Mouse (Mus musculus) forebrain, embryonic 15.5 days (tissue): ENCODE measurements around the gene H2afx. TPM values are rescaled to one million over a fixed set of nuclear protein-coding genes. Genes with fewer than 3 reads are reported as not detected.
"Not testable (repeated sequence)": the region's sequence is repeated elsewhere in the genome, so short reads cannot be mapped to it uniquely, and the experiment has no call there.

Experiments
- ATAC-seq: fragments of 200-750 bp; cut with Nextera tagmentation; replicated peaks from 2 replicates; pipeline ENCODE4 v1.8.0; 2017; ENCODE audit warnings: mild to moderate bottlenecking, moderate TSS enrichment, moderate library complexity
- H3K27ac ChIP-seq: fragments of 300-500 bp; sonication (generic); replicated peaks from 2 replicates; pipeline ENCODE4 v1.5.1; 2015; ENCODE audit warnings: mild to moderate bottlenecking, inconsistent platforms
- H3K27me3 ChIP-seq: fragments of 300-500 bp; sonication (generic); 2 replicates; pipeline ENCODE4 v1.6.1; 2015; ENCODE audit warnings: inconsistent platforms
- H3K36me3 ChIP-seq: fragments of 300-500 bp; sonication (generic); 2 replicates; pipeline ENCODE4 v1.6.1; 2015; ENCODE audit warnings: mild to moderate bottlenecking, inconsistent platforms
- H3K4me1 ChIP-seq: fragments of 300-500 bp; sonication (generic); 2 replicates; pipeline ENCODE4 v1.6.1; 2015; ENCODE audit warnings: inconsistent platforms
- H3K4me2 ChIP-seq: fragments of 300-500 bp; sonication (generic); replicated peaks from 2 replicates; pipeline ENCODE4 v1.6.1; 2015; ENCODE audit warnings: mild to moderate bottlenecking, inconsistent platforms
- H3K4me3 ChIP-seq: fragments of 300-500 bp; sonication (generic); 2 replicates; pipeline ENCODE4 v1.5.1; 2015; ENCODE audit warnings: mild to moderate bottlenecking, inconsistent platforms
- H3K9ac ChIP-seq: fragments of 300-500 bp; sonication (generic); replicated peaks from 2 replicates; pipeline ENCODE4 v1.6.1; 2015; ENCODE audit warnings: mild to moderate bottlenecking, inconsistent platforms
- H3K9me3 ChIP-seq: fragments of 300-500 bp; sonication (generic); 2 replicates; pipeline ENCODE4 v1.6.1; 2016; ENCODE audit warnings: inconsistent platforms
- WGBS: fragments of 180-500 bp; shearing (Covaris S2); methylation state at CpG from one replicate; pipeline ENCODE4 v1.1.7; 2015; ENCODE audit warnings: mixed read lengths; 5-methylcytosine and 5-hydroxymethylcytosine counted together
- polyA plus RNA-seq: library from polyadenylated mRNA; unstranded; fragments of >200 nt; fragmentation: Nextera tagmentation; extraction: Ambion mirVana; gene quantifications from 2 replicates; pipeline ENCODE4 v1.2.1, GENCODE M21; 2015

Gene H2afx
- polyA plus RNA-seq, 1 experiment from 2014 or later: 232 TPM

DNA sequence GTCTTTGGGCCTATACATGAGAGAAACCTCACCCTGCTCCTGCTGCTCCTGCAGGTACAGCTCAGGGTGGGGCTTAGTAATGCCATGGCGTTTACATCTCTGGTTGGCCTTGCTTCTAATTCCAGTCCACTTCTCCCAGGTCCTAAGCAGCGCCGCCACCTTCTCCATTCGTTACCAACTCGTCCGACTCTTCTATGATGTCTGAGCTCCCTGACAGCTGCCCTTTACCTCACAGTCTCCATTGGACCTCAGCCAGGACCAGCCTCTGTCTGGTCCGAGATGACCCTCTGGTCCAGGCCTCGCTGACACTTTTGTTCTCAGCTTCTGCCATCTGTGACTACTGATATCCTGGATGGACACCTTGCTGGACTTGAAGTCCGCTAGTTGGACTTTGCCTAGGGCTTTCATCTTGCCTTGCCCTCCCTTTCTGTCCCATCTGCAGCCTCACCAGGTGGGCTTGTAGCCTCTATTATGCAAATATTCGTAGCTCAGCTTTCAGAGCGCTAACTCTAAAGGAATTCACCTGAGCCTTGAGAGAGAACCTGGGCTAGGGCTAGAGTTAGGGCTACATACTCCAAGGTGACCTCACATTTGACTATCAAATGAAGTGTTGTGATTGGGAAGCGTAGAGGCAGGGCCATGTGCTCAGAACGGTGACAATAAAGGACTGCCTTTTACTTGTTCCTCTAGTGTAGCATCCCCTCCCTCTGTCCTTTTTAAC lies 1.4 kb upstream of the H2afx start:
- H3K27ac ChIP-seq: no peak overlapping the region
- H3K9ac ChIP-seq: no peak overlapping the region
- H3K4me3 ChIP-seq: no peak overlapping the region
- WGBS: 95% methylated on average over 13 of the region's 13 CpGs
- no peaks in the 10 kb centered on the region for H3K27me3 ChIP-seq
- H3K36me3 ChIP-seq: peaks cover 44% of the 10 kb centered on the region
- ATAC-seq: no peak
- no peak overlapping the region for H3K4me2 ChIP-seq
- H3K4me1 ChIP-seq: peaks cover 26% of the 10 kb centered on the region
- no peaks in the 10 kb centered on the region for H3K9me3 ChIP-seq

DNA sequence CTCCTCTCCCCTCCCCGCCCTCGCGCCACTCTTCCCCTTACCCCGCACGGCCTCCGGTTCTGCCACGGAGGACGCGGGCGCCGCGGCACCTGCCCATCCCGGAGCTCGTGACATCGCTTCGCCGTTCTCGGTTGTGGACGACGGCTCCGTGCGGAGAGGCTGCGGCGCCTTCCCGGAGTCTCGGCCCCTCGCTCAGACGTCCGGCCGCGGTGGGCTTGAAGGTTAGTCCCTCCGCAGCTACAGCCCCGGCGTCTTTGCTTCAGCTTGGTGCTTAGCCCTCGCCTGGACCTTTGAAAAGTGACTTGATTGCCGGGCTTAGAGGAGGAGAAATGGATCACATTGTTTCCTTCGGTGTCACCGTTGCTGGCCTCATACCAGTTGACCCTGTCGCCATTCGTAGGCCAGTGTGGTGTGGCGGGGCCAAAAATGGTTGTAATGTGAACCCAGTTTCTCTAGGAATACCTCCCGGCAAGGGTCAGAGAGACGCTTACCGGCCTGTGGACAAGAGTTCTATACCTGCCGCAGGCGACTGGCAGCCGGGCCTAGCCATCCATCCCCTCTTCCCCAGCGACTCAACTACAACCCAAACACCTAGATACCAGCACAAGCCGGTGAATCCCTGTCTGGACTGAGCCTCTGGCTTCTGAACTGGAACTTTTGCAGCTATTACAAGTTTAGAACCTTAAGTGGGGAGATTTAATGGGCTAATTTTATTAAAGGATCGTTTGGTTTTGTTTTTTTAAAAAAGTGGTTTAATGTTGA lies 1.0 kb downstream of the H2afx start:
- peak overlapping the region; percentile 92 for H3K9ac ChIP-seq
- under 1% methylated on average over 50 of the region's 50 CpGs for WGBS
- H3K4me2 ChIP-seq: peak overlapping the region; percentile 84
- H3K4me3 ChIP-seq: peak overlapping the region; percentile 92
- H3K27me3 ChIP-seq: no peaks in the 10 kb centered on the region
- H3K4me1 ChIP-seq: peaks cover 25% of the 10 kb centered on the region
- no peak; the same call in 1 of the 2 replicates for ATAC-seq
- H3K9me3 ChIP-seq: no peaks in the 10 kb centered on the region
- H3K36me3 ChIP-seq: peaks cover 41% of the 10 kb centered on the region
- H3K27ac ChIP-seq: peak overlapping the region; percentile 93

DNA sequence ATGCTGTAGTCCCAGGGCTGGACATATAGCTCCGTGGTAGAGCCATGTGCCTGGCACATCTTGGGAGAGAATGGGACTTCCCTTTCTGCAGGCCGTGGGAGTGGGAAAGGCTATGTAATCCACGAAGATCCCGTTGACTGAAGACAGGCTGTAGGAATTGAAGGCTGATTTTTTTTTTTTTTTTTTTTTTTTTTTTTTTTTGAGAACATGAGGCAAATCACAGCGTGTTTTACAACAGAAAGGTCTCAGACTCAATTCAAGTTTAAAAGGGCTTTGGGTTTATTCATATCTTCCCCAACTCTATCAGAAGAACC lies 1.6 kb downstream of the H2afx start:
- Histone ChIP-seq H3K27me3 (no peaks in the 10 kb centered on the region), H3K4me3 (peak overlapping the region; percentile 92), H3K4me2 (peak overlapping the region; percentile 84), H3K36me3 (peaks cover 36% of the 10 kb centered on the region), H3K4me1 (peaks cover 25% of the 10 kb centered on the region), H3K27ac (peak overlapping the region; percentile 93; the same call in 1 of the 2 replicates), H3K9me3 (no peaks in the 10 kb centered on the region), H3K9ac (peak overlapping the region; percentile 92)
- no peak for ATAC-seq
- under 1% methylated on average over 5 of the region's 5 CpGs for WGBS

- H3K27ac ChIP-seq, H3K9me3 ChIP-seq, ATAC-seq, H3K27me3 ChIP-seq: not testable (repeated sequence)
- H3K4me3 ChIP-seq: peak overlapping the region; percentile 92
- H3K36me3 ChIP-seq: peaks cover 33% of the 10 kb centered on the region
- peak overlapping the region; percentile 92 for H3K9ac ChIP-seq
- 16% methylated on average over 4 of the region's 4 CpGs for WGBS
- peaks cover 25% of the 10 kb centered on the region for H3K4me1 ChIP-seq
- H3K4me2 ChIP-seq: peak overlapping the region; percentile 84
These were observed 2.0 kb downstream of the H2afx start for GRCm38 (mm10) chr9:44336513-44336912.

- H3K9ac ChIP-seq: peak overlapping the region; percentile 92
- 79% methylated on average over 3 of the region's 3 CpGs for WGBS
- H3K27me3 ChIP-seq: no peaks in the 10 kb centered on the region
- H3K36me3 ChIP-seq: peaks cover 28% of the 10 kb centered on the region
- no peaks in the 10 kb centered on the region for H3K9me3 ChIP-seq
- no peak for ATAC-seq
- peak overlapping the region; percentile 92 for H3K4me3 ChIP-seq
- H3K4me2 ChIP-seq: peak overlapping the region; percentile 84
- peaks cover 25% of the 10 kb centered on the region for H3K4me1 ChIP-seq
- no peak overlapping the region for H3K27ac ChIP-seq
These were observed 2.5 kb downstream of the H2afx start for GRCm38 (mm10) chr9:44336964-44337363.

- no peaks in the 10 kb centered on the region for H3K9me3 ChIP-seq
- no peak for ATAC-seq
These were observed 3.1 kb downstream of the H2afx start for GRCm38 (mm10) chr9:44337436-44338169.

DNA sequence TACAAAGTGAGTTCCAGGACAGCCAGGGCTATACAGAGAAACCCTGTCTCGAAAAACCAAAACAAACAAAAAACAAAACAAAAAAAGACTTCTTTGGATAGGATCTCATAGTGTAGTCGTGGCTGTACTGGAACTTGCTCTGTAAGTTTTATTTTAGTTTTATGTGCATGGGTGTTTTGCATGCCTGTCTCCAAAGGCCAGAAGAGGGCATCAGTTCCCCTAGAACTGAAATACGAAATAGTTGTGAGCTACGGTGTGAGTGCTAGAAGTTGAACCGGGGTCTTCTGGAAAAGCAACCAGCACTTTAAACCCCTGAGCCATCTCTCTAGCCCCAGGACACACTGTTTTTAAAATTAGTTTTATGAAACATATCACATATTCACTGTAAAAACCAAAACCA lies 4.1 kb downstream of the H2afx start:
- no peaks in the 10 kb centered on the region for H3K27me3 ChIP-seq
- peaks cover 35% of the 10 kb centered on the region for H3K4me1 ChIP-seq
- H3K4me2 ChIP-seq: no peak overlapping the region
- H3K9me3 ChIP-seq: no peaks in the 10 kb centered on the region
- H3K4me3 ChIP-seq: no peak overlapping the region
- peaks cover 14% of the 10 kb centered on the region for H3K36me3 ChIP-seq
- no peak for ATAC-seq
- H3K27ac ChIP-seq: no peak overlapping the region
- 75% methylated on average over 5 of the region's 5 CpGs for WGBS
- H3K9ac ChIP-seq: no peak overlapping the region

More at GRCm38 (mm10) chr9:44337436-44338169, 3.1 kb downstream of the H2afx start:
- Histone ChIP-seq H3K4me3 (peak overlapping the region; percentile 92), H3K36me3 (peaks cover 24% of the 10 kb centered on the region), H3K9ac (peak overlapping the region; percentile 20; the same call in 1 of the 2 replicates), H3K27ac (no peak overlapping the region), H3K27me3 (no peaks in the 10 kb centered on the region), H3K4me1 (peaks cover 27% of the 10 kb centered on the region), H3K4me2 (peak overlapping the region; percentile 84; the same call in 1 of the 2 replicates)
- WGBS: 64% methylated on average over 9 of the region's 9 CpGs

DNA sequence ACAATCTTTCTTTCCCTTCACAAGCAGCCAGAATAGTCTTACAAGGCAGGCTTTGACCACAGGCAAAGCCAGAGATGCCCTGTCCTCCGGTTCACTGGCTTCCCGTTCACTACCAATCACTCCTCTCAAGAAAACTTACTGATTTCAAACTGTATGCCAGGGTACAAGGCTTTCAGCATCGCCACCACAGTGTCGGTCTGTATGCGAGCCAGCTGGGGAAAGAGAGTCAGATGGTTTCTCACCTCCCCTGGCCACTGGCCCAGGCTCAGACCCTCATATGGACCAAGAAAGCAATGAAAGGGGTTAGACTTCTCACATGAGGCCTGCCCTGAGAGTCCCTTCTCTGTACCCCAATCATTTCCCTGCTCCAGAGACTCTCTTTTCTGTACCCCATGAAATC lies 7.0 kb downstream of the H2afx start:
- H3K27ac ChIP-seq: no peak overlapping the region
- ATAC-seq: no peak
- no peak overlapping the region for H3K9ac ChIP-seq
- peaks cover 31% of the 10 kb centered on the region for H3K4me1 ChIP-seq
- WGBS: 92% methylated on average over 5 of the region's 5 CpGs
- H3K36me3 ChIP-seq: peaks cover 9% of the 10 kb centered on the region
- no peak overlapping the region for H3K4me3 ChIP-seq
- no peaks in the 10 kb centered on the region for H3K27me3 ChIP-seq
- H3K4me2 ChIP-seq: no peak overlapping the region
- no peaks in the 10 kb centered on the region for H3K9me3 ChIP-seq

DNA sequence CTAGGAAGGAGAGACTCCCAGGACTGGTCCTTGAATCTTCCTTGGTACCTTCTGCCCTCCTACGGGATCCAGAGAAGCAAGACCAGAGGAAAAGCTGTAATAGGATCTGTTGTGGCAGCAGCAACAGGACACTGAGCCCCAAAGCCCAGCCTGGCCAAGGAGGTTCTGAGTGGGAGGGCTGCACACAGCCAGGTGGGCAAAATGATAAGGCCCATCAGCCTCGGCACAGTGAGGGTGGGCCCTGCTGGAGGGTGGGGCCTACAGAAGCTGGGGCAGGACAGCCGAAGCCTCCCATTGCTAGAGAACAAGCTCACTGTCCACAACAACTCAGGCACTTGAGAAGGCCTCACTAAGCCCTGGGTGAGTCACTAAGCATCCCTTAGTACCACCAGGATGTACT lies 7.7 kb downstream of the H2afx start:
- Histone ChIP-seq H3K27ac (no peak overlapping the region), H3K27me3 (no peaks in the 10 kb centered on the region), H3K9me3 (no peaks in the 10 kb centered on the region), H3K4me2 (no peak overlapping the region), H3K4me1 (peaks cover 24% of the 10 kb centered on the region), H3K36me3 (peaks cover 15% of the 10 kb centered on the region), H3K4me3 (no peak overlapping the region), H3K9ac (no peak overlapping the region)
- ATAC-seq: no peak
- WGBS: 92% methylated on average over 3 of the region's 3 CpGs

GRCm38 (mm10) chr9:44342605-44343004 lies 8.1 kb downstream of the H2afx start:
- H3K27ac ChIP-seq: no peak overlapping the region
- H3K4me1 ChIP-seq: peaks cover 20% of the 10 kb centered on the region
- peaks cover 20% of the 10 kb centered on the region for H3K36me3 ChIP-seq
- H3K4me3 ChIP-seq: no peak overlapping the region
- ATAC-seq: no peak
- no peaks in the 10 kb centered on the region for H3K9me3 ChIP-seq
- no peak overlapping the region for H3K9ac ChIP-seq
- WGBS: 100% methylated on average over 1 of the region's 1 CpGs
- no peak overlapping the region for H3K4me2 ChIP-seq
- no peaks in the 10 kb centered on the region for H3K27me3 ChIP-seq

DNA sequence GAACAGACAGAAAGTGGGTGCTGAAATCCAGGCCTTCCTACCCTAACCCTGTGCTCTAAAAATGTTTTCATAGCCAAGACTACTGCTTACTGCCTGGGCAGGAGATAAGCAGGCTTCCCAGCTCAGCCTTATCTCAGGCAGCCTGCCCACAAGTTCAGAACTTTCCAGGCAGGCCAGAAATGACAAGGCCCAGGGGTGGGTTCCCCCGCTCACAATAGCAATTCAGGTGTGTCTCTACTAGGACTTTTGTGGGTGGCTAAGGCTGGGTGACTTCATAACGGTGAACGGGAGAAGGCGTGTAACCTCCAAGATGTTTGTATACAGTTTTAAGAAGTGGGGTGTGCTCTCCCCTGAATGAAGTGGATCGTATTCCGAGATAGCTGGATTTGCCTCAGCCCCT lies 8.8 kb downstream of the H2afx start:
- H3K9ac ChIP-seq: peak overlapping the region; percentile 72
- peaks cover 17% of the 10 kb centered on the region for H3K4me1 ChIP-seq
- peak overlapping the region; percentile 72 for H3K4me2 ChIP-seq
- no peaks in the 10 kb centered on the region for H3K9me3 ChIP-seq
- WGBS: 10% methylated on average over 6 of the region's 6 CpGs
- no peaks in the 10 kb centered on the region for H3K27me3 ChIP-seq
- H3K27ac ChIP-seq: peak overlapping the region; percentile 95
- H3K4me3 ChIP-seq: peak overlapping the region; percentile 68
- H3K36me3 ChIP-seq: peaks cover 25% of the 10 kb centered on the region
- ATAC-seq: no peak
